Mouse (Mus musculus) heart, adult 2 months (tissue): ENCODE measurements around the gene Btn1a1. TPM values are rescaled to one million over a fixed set of nuclear protein-coding genes. Genes with fewer than 3 reads are reported as not detected.

Experiments used
- DNase-seq, 2 experiments: peaks; one replicate each; pipeline ENCODE4 v3.0.0; 2021
- H3K27ac ChIP-seq: fragments of 200-600 bp; 2 replicates; pipeline ENCODE4 v1.8.1; 2022
- H3K27me3 ChIP-seq: fragments of 200-500 bp; 2 replicates; pipeline ENCODE4 v1.6.1; 2012; ENCODE audit warnings: mild to moderate bottlenecking, low read length, inconsistent platforms, mixed read lengths; ENCODE audit not compliant: control insufficient read depth, insufficient read depth
- H3K36me3 ChIP-seq: fragments of 200-500 bp; 2 replicates; pipeline ENCODE4 v1.6.1; 2012; ENCODE audit warnings: low read length, inconsistent platforms; ENCODE audit not compliant: control insufficient read depth, insufficient read depth
- H3K4me1 ChIP-seq: fragments of 200-500 bp; 2 replicates; pipeline ENCODE4 v1.6.1; 2011; ENCODE audit warnings: low read length; ENCODE audit not compliant: control insufficient read depth, insufficient read depth
- H3K4me3 ChIP-seq: fragments of 200-600 bp; 2 replicates; pipeline ENCODE4 v1.8.1; 2022
- H3K79me2 ChIP-seq: fragments of 200-500 bp; replicated peaks from 2 replicates; pipeline ENCODE4 v1.6.1; 2012; ENCODE audit warnings: mild to moderate bottlenecking, inconsistent platforms, low read length, moderate library complexity, mixed read lengths; ENCODE audit not compliant: control insufficient read depth, insufficient read depth
- H3K9ac ChIP-seq: fragments of 200-500 bp; 2 replicates; pipeline ENCODE4 v1.6.1; 2012; ENCODE audit warnings: low read depth, mild to moderate bottlenecking, control low read depth, inconsistent platforms, low read length, mixed read lengths
- CTCF ChIP-seq: fragments of 200-600 bp; IDR thresholded peaks from 2 replicates; pipeline ENCODE4 v1.8.1; 2022; ENCODE audit warnings: antibody characterized with exemption, mild to moderate bottlenecking, moderate library complexity
- EP300 ChIP-seq: fragments of 200-500 bp; IDR thresholded peaks from 2 replicates; pipeline ENCODE4 v1.6.1; 2011; ENCODE audit warnings: low read depth, low read length, control low read depth; ENCODE audit not compliant: insufficient read depth
- POLR2A ChIP-seq: fragments of 200-500 bp; IDR thresholded peaks from 2 replicates; pipeline ENCODE4 v1.6.1; 2011; ENCODE audit warnings: mild to moderate bottlenecking, low read depth, low read length, control low read depth; ENCODE audit not compliant: insufficient read depth
- WGBS: fragments of 180-500 bp; shearing (Covaris S2); methylation state at CpG from one replicate; pipeline ENCODE4 v1.1.7; 2018; 5-methylcytosine and 5-hydroxymethylcytosine counted together
- intact Hi-C: fragments of 180-260 bp; cut with DNase I; formaldehyde crosslinking; loops from one replicate; pipeline ENCODE4 v1.15.1; 2025
- polyA plus RNA-seq: library from polyadenylated mRNA; depleted of rRNA; stranded (reverse); fragments of >200 nt; gene quantifications from 2 replicates; pipeline ENCODE4 v1.2.3, GENCODE M21; 2012
- total RNA-seq, 2 experiments: library from RNA; stranded (reverse); gene quantifications; 2 replicates each; pipeline ENCODE4 v1.2.3; 2021

Btn1a1 gene
- total and polyA plus RNA-seq, 3 experiments, result not detected

GRCm38 (mm10) chr13:23499943-23500342 is 34.2 kb upstream of the Btn1a1 start:
- no peak for DNase-seq
- Histone ChIP-seq H3K4me1 (no peaks in the 10 kb centered on the region), H3K27me3 (no peaks in the 10 kb centered on the region), H3K36me3 (no peaks in the 10 kb centered on the region), H3K9ac (no peak overlapping the region), H3K79me2 (no peaks in the 10 kb centered on the region), H3K4me3 (no peak overlapping the region), H3K27ac (no peak overlapping the region)
- intact Hi-C loops, result no loop called here
- 56% methylated on average over 7 of the region's 7 CpGs for WGBS
- TF ChIP-seq EP300 (no peak), POLR2A (no peak), CTCF (no peak)

DNA sequence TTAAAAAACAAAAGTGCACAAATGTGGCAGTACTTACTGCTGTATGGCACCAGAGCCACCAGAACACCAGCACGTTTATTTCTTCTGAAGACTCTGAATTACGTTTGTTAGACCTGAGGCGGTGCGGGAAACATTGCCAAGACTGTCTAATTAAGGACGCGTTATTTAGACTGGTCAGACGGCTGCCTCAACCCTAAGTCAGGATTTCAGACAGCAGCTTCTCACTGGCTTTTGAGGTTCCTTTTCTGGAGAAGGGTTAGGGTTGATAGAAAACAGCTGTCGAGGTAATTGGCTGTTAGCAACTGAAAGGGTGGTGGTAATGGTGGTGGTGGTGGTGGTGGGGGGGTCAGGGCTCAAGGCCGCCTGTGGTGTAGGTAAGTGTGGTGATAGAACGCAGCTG is 33.0 kb upstream of the Btn1a1 start:
- Histone ChIP-seq H3K9ac (no peak overlapping the region), H3K79me2 (no peaks in the 10 kb centered on the region), H3K4me1 (no peaks in the 10 kb centered on the region), H3K36me3 (no peaks in the 10 kb centered on the region), H3K27ac (no peak overlapping the region), H3K4me3 (no peak overlapping the region), H3K27me3 (no peaks in the 10 kb centered on the region)
- DNase-seq, result no peak
- TF ChIP-seq EP300 (no peak), POLR2A (no peak), CTCF (no peak)
- WGBS, result 23% methylated on average over 10 of the region's 10 CpGs
- intact Hi-C loops, result no loop called here

GRCm38 (mm10) chr13:23497656-23498321 is 32.1 kb upstream of the Btn1a1 start:
- H3K4me3 ChIP-seq, result no peak overlapping the region
- peak; percentile 27 to 39 for DNase-seq
- H3K27me3 ChIP-seq, result no peaks in the 10 kb centered on the region
- no peak overlapping the region for H3K27ac ChIP-seq
- intact Hi-C loops, result no loop called here
- 41% methylated on average over 19 of the region's 19 CpGs for WGBS
- no peak for TF ChIP-seq POLR2A
- no peak for TF ChIP-seq CTCF
- TF ChIP-seq EP300, result no peak
- no peaks in the 10 kb centered on the region for H3K36me3 ChIP-seq
- H3K9ac ChIP-seq, result no peak overlapping the region
- no peaks in the 10 kb centered on the region for H3K79me2 ChIP-seq
- H3K4me1 ChIP-seq, result no peaks in the 10 kb centered on the region

DNA sequence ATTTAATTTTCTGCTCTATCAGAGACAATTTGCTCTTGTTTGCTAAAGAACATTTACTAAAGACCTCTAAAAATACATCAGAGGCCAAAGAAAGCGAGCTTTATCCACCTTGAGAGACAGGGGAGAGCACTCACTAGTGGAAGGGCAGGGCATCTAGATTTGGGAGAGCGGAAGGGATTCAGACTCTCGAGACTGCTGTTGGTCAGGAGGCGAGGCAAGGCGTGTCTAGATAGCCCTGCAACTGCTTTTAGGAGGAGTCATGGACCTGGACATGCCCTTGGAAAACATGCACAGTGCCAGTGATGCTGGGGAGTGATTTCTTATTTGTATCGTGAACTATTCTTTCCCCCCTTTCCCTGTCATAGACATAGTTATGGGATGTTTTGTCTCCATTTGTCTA is 29.8 kb upstream of the Btn1a1 start:
- H3K27me3 ChIP-seq, result no peaks in the 10 kb centered on the region
- 86% methylated on average over 6 of the region's 6 CpGs for WGBS
- no peak overlapping the region for H3K27ac ChIP-seq
- no peak overlapping the region for H3K4me3 ChIP-seq
- intact Hi-C loops, result no loop called here
- TF ChIP-seq EP300 (no peak), CTCF (no peak), POLR2A (no peak)
- H3K79me2 ChIP-seq, result no peaks in the 10 kb centered on the region
- H3K4me1 ChIP-seq, result no peaks in the 10 kb centered on the region
- no peaks in the 10 kb centered on the region for H3K36me3 ChIP-seq
- H3K9ac ChIP-seq, result no peak overlapping the region
- no peak for DNase-seq

- Histone ChIP-seq H3K27ac (no peak overlapping the region), H3K27me3 (no peaks in the 10 kb centered on the region), H3K79me2 (no peaks in the 10 kb centered on the region), H3K4me3 (no peak overlapping the region), H3K9ac (no peak overlapping the region), H3K36me3 (no peaks in the 10 kb centered on the region), H3K4me1 (no peaks in the 10 kb centered on the region)
- WGBS, result 20% methylated on average over 14 of the region's 14 CpGs
- intact Hi-C loops, result no loop called here
- TF ChIP-seq EP300 (no peak), POLR2A (no peak)
- no peak for DNase-seq
These were observed 26.3 kb upstream of the Btn1a1 start for GRCm38 (mm10) chr13:23491990-23492389.

DNA sequence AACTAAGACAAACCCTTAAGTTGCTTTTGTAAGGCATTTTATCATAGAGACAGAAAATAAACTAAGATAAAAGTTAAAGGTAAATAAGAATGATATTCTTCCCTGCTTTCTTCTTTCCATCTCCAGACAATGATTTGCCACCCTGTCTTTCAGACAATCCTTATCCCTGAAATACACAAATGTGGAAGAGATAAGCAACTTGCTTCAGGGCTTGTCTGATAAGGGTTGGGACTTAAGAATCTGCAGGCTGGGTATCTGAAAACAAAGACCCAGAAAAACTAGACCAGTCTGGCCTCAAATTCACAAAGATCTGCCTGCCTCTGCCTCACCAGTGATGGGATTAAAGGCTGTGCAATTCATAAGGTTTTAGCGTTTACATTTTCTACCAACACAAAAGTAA is 25.6 kb upstream of the Btn1a1 start:
- TF ChIP-seq EP300 (no peak), POLR2A (no peak), CTCF (no peak)
- Histone ChIP-seq H3K79me2 (no peaks in the 10 kb centered on the region), H3K4me3 (no peak overlapping the region), H3K27me3 (no peaks in the 10 kb centered on the region), H3K9ac (no peak overlapping the region), H3K4me1 (no peaks in the 10 kb centered on the region), H3K36me3 (no peaks in the 10 kb centered on the region), H3K27ac (no peak overlapping the region)
- DNase-seq, result no peak
- 15% methylated on average over 1 of the region's 1 CpGs for WGBS
- intact Hi-C loops, result no loop called here
